Mouse (Mus musculus): ENCODE measurements around the gene Hist1h4b.

DNA sequence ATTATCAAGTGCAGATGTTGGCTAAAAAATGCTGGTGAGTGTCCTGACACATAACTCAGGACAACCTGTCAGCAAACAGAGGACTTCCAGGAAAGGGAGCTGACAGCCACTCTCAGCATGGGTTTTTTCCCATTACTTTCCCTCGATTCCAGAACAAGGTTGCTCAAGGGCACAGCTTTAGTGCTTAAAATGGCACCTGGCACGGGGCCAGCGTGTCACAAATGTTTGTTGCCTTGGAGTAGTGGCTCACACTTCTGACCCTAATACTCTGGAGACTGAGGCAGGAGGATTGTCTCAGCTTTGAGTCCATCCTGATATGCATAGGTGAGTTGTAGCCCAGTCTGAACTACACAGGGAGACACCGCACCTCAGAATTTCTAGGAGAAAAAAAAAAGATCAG is 48.2 kb upstream of the Hist1h4b start:
- TF ChIP-seq CTCF (IDR thresholded peaks at IDR 0.05; ENCODE audit: borderline replicate concordance, control insufficient read depth, extremely low read depth, insufficient read depth, low read length, poor library complexity) (no peak), POLR2A (IDR thresholded peaks at IDR 0.05; ENCODE audit: control insufficient read depth, extremely low read depth, insufficient read depth, low read length, poor library complexity) (no peak)

All from thymus, adult 2 months (tissue).